Mouse (Mus musculus) lung, postnatal 10 days (tissue): ENCODE measurements around the gene Ehd4.

Experiments
- DNase-seq: peaks from one replicate; pipeline ENCODE4 v3.0.0; 2021

Gene Ehd4

DNA sequence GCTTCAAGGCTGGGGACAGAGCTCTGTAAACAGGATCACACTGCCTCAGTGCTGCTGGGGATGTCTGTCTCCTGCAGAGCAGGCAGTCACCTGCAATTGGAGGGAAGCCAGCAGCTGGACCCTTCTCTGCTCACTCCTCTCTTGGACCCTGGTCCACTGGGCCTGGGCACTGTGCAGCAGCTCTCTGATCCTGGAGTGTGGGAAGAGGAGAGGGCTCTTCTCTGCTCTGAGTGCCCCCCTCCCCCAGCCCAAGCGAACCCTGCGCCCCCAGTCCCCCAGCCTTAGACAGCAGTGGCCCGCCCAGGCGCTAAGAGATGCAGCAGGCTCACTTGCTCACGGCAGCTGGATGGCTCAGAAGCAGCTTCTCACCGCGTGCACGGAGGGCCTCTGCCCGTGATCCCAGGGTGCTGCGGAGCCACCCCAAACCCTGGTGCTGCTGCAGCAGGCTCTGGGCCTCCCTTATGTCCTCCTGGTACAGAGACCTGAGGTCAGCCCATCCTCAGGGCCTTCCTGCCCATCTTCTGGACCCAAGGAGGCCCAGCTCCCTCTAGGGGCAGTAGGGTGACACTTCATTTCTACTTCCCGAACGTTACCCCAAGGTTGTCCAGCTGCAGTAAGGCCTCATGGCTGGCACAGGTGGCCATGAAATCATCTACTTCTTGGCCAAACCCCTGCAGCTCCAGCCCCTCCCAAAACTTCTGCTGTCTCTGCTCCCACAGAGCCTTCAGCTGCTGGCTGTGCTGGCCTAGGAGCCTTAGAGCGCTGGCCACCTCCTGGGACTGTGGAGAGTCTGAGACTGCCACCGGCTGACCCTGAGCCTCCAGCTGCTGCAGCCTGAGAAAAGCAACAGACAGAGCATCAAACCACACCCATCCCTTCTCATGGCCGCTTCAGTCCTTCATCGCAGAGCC is 85.6 kb downstream of the Ehd4 start:
- peak; percentile 59 for DNase-seq

DNA sequence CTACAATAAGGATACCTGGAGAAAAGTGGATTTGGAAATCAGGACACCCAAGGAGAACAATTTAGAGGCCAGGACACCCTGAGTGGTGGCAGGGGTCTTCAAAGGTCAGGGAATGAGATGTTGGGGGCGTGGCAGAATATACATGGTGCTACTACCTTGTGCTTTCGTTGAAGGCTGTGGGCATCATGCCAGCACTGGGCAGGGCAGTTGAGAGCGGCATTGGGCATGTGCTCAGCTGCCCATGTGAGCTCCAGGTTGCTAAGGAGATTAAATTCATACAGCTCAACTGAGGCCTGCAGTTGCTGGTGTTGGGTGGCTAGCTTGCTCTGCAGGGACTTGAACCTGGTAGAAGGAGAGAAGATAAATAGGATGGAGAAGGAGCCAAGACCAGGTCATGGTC is 88.2 kb downstream of the Ehd4 start:
- peak; percentile 43 for DNase-seq

- no peak for DNase-seq
Observed at GRCm38 (mm10) chr2:120065243-120065642, 89.2 kb downstream of the Ehd4 start.

DNA sequence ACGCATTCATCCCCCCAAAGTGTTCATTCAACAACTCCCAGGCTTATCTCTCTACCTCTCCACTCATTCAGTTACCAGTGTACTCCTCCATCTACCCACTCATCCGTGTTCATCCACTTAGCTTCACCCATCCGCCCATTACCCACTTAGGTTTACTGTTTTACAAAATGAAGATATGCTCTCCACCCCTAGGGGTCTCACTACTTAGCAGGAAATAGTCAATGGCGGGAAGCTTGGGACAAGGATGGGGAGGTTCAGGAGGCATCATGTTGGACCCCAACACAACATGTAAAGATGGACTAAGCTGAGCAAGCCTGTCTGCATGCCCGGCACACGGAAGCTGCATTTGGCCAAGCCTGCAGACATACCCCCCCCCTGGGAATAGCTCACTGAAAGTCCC is 89.8 kb downstream of the Ehd4 start:
- no peak for DNase-seq

- DNase-seq, result no peak
Observed at GRCm38 (mm10) chr2:120062248-120062647, 92.2 kb downstream of the Ehd4 start.

DNA sequence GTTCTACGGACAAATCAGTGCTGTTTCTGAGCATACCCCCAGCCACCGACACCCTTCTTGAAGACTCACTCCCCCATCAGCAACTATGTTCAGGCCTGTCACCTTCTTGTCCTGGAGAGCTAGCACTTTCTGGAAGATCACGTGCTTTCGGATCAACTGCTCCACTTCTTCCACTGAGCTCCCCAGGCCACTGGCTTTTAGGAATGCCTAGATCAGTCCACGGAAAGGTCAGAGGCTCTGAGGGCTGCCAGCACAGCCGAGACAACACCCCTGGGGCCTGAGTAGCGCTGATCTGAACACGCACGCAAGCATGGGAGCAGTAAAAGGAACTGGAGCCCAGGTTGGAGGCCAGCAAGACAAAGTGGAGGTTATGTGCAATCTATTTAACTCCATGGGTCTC is 93.8 kb downstream of the Ehd4 start:
- DNase-seq, result no peak

- DNase-seq, result peak; percentile 72
Observed at GRCm38 (mm10) chr2:120060190-120060589, 94.2 kb downstream of the Ehd4 start.

- no peak for DNase-seq
Observed at GRCm38 (mm10) chr2:120059466-120059865, 94.9 kb downstream of the Ehd4 start.

DNA sequence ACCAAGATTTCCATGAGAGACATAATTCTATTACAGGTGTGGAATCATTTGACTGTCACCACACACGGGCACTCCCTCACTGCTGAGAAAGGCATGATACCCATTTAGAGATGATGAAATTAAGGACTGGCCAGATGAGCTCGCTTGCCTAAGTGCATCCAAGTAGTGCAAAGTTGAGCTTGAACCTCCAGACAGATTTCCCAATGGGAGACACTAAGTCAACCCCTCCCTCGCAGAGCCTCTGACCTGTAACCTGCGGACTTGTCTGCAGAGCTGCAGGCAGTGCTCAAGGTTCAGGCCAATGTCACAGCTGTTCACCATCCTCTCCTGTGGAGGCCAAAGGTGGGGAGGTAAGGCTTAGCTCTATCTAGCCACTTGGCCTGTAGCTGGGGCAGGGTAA is 95.6 kb downstream of the Ehd4 start:
- no peak for DNase-seq

GRCm38 (mm10) chr2:120055923-120056322 is 98.5 kb downstream of the Ehd4 start:
- DNase-seq, result no peak

GRCm38 (mm10) chr2:120054771-120055552 is 99.4 kb downstream of the Ehd4 start:
- DNase-seq, result no peak

GRCm38 (mm10) chr2:120051405-120051804 is 103.0 kb downstream of the Ehd4 start:
- no peak for DNase-seq

DNA sequence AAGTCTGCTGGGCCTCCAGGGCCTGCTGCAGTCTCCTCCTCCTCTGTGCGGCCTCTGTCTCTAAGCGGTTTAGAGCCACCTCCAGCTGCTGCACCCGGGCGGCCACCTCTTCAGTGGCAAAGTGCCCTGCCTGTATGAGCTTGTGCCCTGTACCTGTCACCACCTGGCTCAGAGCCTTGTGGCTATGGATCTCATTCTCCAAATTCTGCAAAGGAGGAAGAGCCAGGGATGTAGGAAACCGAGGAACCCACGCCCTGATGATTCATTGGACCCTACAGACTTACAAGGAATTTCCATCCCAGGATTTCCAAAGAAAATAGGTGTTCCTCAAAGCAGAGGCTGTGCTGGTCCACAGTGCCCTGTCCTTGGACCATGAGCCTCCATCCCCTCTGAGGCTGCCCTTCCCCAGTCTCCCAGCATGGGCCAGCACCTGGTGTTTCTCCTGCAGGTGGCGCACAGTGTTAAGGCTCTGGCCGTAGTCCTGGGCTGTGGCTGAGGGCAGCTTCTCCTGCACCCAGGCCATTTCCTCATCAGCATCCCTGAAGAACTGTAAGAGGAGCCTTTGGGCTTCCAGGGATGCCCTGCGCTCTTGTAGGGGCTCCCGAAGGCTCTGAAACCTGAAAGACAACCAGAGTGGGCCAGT is 104.7 kb downstream of the Ehd4 start:
- peak; percentile 73 for DNase-seq

- no peak for DNase-seq
Observed at GRCm38 (mm10) chr2:120048173-120048572, 106.2 kb downstream of the Ehd4 start.

DNA sequence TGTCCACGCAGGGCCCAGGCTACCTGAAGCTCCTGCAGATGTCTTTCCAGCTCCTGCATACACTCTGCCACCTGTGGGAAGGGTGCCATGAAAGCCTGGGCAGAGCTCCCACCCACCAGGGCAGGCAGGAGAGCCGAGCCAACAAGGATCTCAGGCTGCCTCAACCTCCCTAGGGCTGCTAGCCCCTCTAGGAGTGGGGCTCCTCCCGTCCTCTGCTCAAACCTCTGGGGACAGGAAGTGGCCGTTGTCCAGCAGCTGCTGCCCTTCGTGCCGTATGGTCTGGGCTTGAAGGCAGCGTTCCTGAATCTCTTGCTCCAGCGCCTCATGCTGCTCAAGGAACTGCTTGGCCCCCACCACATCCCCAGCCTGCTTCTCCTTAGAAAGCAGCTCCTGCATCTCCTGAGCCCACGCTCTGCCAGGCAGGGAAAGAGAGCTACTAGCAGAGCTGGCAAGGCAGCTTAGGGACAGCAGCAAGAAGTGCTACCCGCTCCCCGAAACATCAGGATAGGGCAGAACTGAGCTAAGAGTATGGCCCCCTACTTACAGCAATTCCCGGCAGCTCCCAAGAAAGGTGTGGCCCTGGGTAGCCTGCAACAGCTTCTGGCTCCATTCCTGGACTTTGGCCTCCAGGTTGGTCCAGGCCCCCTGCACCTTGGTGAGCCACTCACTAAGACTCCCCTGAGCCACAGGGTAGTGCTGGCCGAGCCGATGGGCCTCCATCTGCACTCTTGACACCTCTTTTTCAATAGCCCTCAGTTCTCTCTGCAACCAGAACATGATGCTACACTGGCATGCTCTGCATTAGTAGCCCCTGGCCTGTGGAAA is 107.7 kb downstream of the Ehd4 start:
- DNase-seq, result no peak

- no peak for DNase-seq
Observed at GRCm38 (mm10) chr2:120044676-120045075, 109.7 kb downstream of the Ehd4 start.

DNA sequence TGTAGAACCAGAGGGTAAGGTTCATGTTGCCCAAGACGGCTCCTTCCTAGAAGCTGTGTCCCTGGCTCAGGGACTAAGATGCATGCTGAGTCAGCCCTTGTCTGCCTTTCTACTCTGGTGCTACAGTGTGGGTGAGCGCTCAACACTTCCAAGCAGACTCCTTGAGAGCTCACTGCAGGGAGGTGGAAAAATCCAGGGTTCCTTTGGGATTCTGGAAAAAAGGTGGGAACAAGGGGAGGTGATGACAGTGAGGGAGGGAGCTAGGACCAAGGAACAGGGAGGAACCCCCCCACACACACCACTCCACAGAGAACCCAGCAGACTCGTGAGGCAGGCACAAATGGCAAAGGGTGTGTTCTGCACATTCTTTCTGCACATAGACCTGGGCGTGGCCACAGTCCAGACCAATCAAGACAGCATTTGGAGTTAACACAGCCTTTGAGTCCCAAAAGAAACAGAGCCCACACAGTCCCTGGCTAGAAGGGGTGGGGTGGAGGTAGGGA is 110.3 kb downstream of the Ehd4 start:
- DNase-seq, result peak; percentile 52

- no peak for DNase-seq
Observed at GRCm38 (mm10) chr2:120040991-120041390, 113.4 kb downstream of the Ehd4 start.
